Mouse (Mus musculus) heart, embryonic 15.5 days (tissue): ENCODE results near the gene Surf6. TPM values are rescaled to one million over a fixed set of nuclear protein-coding genes. Genes with fewer than 3 reads are reported as not detected.

ENCODE experiments used
- ATAC-seq: fragments of 200-750 bp; cut with Nextera tagmentation; replicated peaks from 2 replicates; pipeline ENCODE4 v1.8.0; 2017; ENCODE audit warnings: low read depth, moderate TSS enrichment; ENCODE audit not compliant: insufficient number of reproducible peaks, insufficient read depth, low FRiP score
- H3K27ac ChIP-seq: fragments of 300-500 bp; sonication (generic); 2 replicates; pipeline ENCODE4 v1.5.1; 2015; ENCODE audit warnings: mild to moderate bottlenecking, inconsistent platforms
- H3K27me3 ChIP-seq: fragments of 300-500 bp; sonication (generic); 2 replicates; pipeline ENCODE4 v1.6.1; 2015; ENCODE audit warnings: inconsistent platforms
- H3K36me3 ChIP-seq: fragments of 300-500 bp; sonication (generic); 2 replicates; pipeline ENCODE4 v1.6.1; 2015; ENCODE audit warnings: mild to moderate bottlenecking, inconsistent platforms
- H3K4me1 ChIP-seq: fragments of 300-500 bp; sonication (generic); replicated peaks from 2 replicates; pipeline ENCODE4 v1.6.1; 2015; ENCODE audit warnings: inconsistent platforms
- H3K4me2 ChIP-seq: fragments of 300-500 bp; sonication (generic); 2 replicates; pipeline ENCODE4 v1.6.1; 2015; ENCODE audit warnings: inconsistent platforms, mild to moderate bottlenecking, moderate library complexity
- H3K4me3 ChIP-seq: fragments of 300-500 bp; sonication (generic); 2 replicates; pipeline ENCODE4 v1.5.1; 2015; ENCODE audit warnings: mild to moderate bottlenecking, inconsistent platforms
- H3K9ac ChIP-seq: fragments of 300-500 bp; sonication (generic); 2 replicates; pipeline ENCODE4 v1.6.1; 2015; ENCODE audit warnings: mild to moderate bottlenecking, inconsistent platforms
- H3K9me3 ChIP-seq: fragments of 300-500 bp; sonication (generic); replicated peaks from 2 replicates; pipeline ENCODE4 v1.6.1; 2016; ENCODE audit warnings: inconsistent platforms
- WGBS: fragments of 180-500 bp; shearing (Covaris S2); methylation state at CpG from one replicate; pipeline ENCODE4 v1.1.7; 2015; ENCODE audit warnings: mixed read lengths; 5-methylcytosine and 5-hydroxymethylcytosine counted together
- polyA plus RNA-seq: library from polyadenylated mRNA; unstranded; fragments of >200 nt; fragmentation: Nextera tagmentation; extraction: Ambion mirVana; gene quantifications from 2 replicates; pipeline ENCODE4 v1.2.1, GENCODE M21; 2015

Surf6 gene
- polyA plus RNA-seq, 1 experiment from 2014 or later = 13.5 TPM

DNA sequence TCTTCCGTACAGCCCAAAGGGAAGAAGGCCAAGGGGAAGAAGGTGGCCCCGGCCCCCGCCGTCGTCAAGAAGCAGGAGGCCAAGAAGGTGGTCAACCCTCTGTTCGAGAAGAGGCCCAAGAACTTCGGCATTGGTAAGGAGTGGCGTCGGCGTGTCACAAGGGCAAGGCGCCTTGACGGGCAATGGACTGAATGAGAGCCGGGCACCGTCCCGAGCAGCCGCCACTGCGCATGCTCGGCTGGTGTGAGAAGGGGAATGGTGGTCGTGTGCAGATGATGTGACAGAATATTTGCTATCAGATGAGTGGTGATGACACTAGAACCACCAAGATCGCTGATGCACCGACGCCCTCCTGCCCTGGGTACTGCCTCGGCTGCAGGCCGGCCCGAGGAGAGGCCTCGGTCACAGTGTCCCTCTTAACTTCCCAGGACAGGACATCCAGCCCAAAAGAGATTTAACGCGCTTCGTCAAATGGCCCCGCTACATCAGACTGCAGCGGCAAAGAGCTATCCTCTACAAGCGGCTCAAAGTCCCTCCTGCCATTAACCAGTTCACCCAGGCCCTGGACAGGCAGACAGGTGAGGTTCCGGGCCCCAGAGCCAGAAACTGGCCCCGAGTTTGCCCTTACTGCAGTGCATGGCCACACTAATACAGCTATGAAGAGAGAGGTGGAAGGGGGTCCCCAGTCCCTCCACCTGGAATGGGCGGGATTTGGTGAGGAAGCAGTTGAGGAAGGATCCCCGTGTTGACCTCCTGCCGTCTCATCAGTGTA is 8.5 kb upstream of the Surf6 start:
- H3K9ac ChIP-seq = peak overlapping the region; percentile 90
- ATAC-seq = peak; percentile 54
- H3K27me3 ChIP-seq = no peaks in the 10 kb centered on the region
- H3K4me3 ChIP-seq = peak overlapping the region; percentile 70
- peaks cover 44% of the 10 kb centered on the region for H3K4me1 ChIP-seq
- no peaks in the 10 kb centered on the region for H3K9me3 ChIP-seq
- H3K27ac ChIP-seq = peak overlapping the region; percentile 85
- WGBS = 1% methylated on average over 37 of the region's 37 CpGs
- H3K36me3 ChIP-seq = peaks cover 49% of the 10 kb centered on the region
- peak overlapping the region; percentile 93 for H3K4me2 ChIP-seq

DNA sequence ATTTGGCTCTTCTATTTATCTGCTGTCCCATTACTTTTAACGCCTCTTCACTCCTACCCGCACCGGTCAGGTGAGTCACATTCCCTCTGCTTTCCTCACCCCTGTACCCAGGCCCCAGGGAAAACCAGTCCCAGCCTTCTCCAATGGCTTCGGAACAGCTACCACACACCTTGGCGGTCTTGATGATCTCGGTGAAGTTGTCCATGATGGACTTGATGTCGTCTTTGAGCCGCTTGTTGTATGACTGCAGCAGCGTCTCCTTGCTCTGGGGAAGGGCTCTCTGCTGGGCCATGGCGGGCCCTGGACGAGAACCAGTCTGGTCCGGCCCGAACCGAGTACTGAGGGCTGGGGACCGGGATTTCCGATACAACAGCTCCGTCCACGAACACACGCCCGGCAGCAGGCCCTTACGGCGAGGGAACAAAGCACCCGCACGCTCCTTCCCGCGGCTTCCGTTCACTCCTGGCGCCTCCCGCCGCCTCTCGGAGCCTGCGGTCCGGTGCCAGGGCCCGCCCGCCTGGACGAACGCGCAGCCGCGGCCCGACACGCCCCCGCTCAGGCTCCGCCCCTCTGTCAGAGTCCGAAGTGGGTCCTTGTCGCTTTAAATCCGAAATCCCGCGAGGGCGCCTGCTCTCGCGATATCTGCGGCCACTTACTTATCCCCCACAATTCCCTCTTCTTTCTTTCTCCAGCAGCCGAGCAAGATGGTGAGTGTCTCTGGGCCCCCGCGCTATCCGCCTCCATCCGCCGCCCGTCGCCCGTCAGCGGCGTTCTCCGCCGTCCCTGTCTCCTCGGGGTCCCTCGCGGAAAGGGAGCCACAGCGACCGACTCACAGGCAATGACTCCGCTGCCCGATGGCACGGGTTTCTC is 7.7 kb upstream of the Surf6 start, which contains the start of the genes Med22 and Rpl7a:
Gene Med22 (minus strand): TSS at position 554 of the 870 bp plus-strand sequence.
Gene Rpl7a (plus strand): TSS at position 641 of the 870 bp plus-strand sequence.
- peak within 1 kb of the TSS; percentile 70 for H3K4me3 ChIP-seq
- under 1% methylated on average over 74 of the region's 74 CpGs for WGBS
- ATAC-seq = peak; percentile 96
- H3K27ac ChIP-seq = peak within 1 kb of the TSS; percentile 85
- H3K36me3 ChIP-seq = peaks cover 55% of the 10 kb centered on the region
- peaks cover 39% of the 10 kb centered on the region for H3K4me1 ChIP-seq
- H3K9ac ChIP-seq = peak within 1 kb of the TSS; percentile 90
- H3K27me3 ChIP-seq = no peaks in the 10 kb centered on the region
- peak within 1 kb of the TSS; percentile 93 for H3K4me2 ChIP-seq
- no peaks in the 10 kb centered on the region for H3K9me3 ChIP-seq

DNA sequence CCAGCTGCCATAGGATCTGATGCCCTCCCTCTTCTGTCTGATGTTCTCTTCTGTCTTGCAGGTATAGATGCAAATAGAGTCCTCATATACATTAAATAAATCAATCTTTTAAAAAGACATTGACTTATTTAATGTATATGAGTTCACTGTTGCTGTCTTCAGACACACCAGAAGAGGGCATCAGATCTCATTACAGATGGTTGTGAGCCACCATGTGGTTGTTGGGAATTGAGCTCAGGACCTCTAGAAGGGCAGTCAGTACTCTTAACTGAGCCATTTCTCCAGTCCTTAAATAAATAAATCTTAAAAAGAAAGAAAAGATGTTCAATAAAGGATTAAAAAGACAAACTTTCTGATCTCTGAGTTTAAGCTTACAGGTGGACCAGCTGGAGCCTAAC is 6.7 kb upstream of the Surf6 start:
- Histone ChIP-seq H3K27ac (peak overlapping the region; percentile 85), H3K4me2 (peak overlapping the region; percentile 93), H3K36me3 (peaks cover 53% of the 10 kb centered on the region), H3K4me3 (peak overlapping the region; percentile 70), H3K27me3 (no peaks in the 10 kb centered on the region), H3K9me3 (no peaks in the 10 kb centered on the region), H3K4me1 (peaks cover 31% of the 10 kb centered on the region), H3K9ac (peak overlapping the region; percentile 75)
- no peak for ATAC-seq

DNA sequence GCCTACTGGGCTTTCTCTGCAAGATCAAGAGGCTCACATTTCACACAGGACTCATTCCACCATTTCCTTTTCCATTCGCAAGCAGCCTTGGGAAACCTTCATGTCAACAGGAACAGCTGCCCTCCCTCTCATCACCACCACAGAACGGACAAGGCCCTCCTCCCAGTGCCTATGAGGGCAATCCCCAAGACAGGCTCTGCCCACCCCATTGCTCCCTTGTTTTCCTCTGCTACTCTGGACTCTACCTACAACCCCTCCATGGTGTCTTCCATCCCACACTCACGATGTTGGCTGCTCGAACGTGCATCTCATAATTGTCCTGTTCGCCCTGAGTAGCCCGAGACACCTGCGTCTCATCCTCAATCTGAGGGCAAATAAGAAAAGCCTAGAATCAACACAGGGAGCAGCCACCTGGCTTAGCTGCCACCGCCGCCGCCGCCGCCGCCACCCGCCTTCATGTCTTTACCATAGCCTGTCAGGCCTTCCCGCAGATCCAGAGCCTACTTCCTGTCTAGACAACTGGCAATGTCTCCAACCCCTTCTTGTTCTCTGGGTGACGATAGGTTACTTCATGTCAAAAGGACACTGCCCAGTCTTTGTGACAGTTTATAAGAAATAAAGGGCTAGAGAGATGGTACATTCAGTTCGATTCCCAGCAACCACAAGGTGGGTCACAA is 6.2 kb upstream of the Surf6 start:
- Histone ChIP-seq H3K4me3 (peak overlapping the region; percentile 70), H3K9ac (peak overlapping the region; percentile 25; the same call in 1 of the 2 replicates), H3K9me3 (no peaks in the 10 kb centered on the region), H3K27me3 (no peaks in the 10 kb centered on the region), H3K27ac (no peak overlapping the region), H3K4me2 (peak overlapping the region; percentile 93), H3K4me1 (peaks cover 33% of the 10 kb centered on the region), H3K36me3 (peaks cover 47% of the 10 kb centered on the region)
- no peak for ATAC-seq
- WGBS = 74% methylated on average over 18 of the region's 18 CpGs

- 61% methylated on average over 4 of the region's 4 CpGs for WGBS
- no peak overlapping the region for H3K27ac ChIP-seq
- peaks cover 38% of the 10 kb centered on the region for H3K4me1 ChIP-seq
- no peak for ATAC-seq
- H3K36me3 ChIP-seq = peaks cover 30% of the 10 kb centered on the region
- no peak overlapping the region for H3K4me3 ChIP-seq
- no peak overlapping the region for H3K4me2 ChIP-seq
- no peak overlapping the region for H3K9ac ChIP-seq
- no peaks in the 10 kb centered on the region for H3K27me3 ChIP-seq
- H3K9me3 ChIP-seq = no peaks in the 10 kb centered on the region
These were observed 4.4 kb upstream of the Surf6 start for GRCm38 (mm10) chr2:26907109-26907508.

GRCm38 (mm10) chr2:26906431-26906830 is 3.8 kb upstream of the Surf6 start:
- H3K4me3 ChIP-seq = no peak overlapping the region
- no peak overlapping the region for H3K4me2 ChIP-seq
- no peak overlapping the region for H3K27ac ChIP-seq
- peaks cover 23% of the 10 kb centered on the region for H3K36me3 ChIP-seq
- WGBS = 91% methylated on average over 3 of the region's 3 CpGs
- peaks cover 38% of the 10 kb centered on the region for H3K4me1 ChIP-seq
- no peaks in the 10 kb centered on the region for H3K27me3 ChIP-seq
- no peaks in the 10 kb centered on the region for H3K9me3 ChIP-seq
- no peak for ATAC-seq
- H3K9ac ChIP-seq = no peak overlapping the region

DNA sequence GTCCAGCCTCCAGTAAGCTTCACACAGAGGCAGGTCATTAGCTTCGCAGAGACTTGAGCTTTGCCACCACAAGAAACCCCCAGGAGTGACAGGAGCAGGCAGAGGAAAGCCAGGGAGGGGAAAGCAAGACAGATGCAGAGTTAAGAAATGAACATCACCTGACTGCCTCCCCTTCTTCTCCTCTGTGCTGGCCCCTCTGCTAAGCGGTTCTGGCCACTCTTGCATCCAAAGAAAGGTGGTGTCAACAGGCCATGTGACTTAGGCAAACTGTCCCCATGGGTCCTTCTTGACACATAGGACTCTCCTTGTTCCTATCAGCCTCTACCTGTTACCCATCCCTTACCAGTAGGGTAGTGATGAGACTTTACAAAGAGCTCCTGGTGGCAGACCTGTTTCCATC is 3.3 kb upstream of the Surf6 start:
- WGBS = 81% methylated on average over 2 of the region's 2 CpGs
- peaks cover 23% of the 10 kb centered on the region for H3K36me3 ChIP-seq
- H3K27me3 ChIP-seq = no peaks in the 10 kb centered on the region
- H3K27ac ChIP-seq = no peak overlapping the region
- no peak for ATAC-seq
- no peaks in the 10 kb centered on the region for H3K9me3 ChIP-seq
- H3K9ac ChIP-seq = no peak overlapping the region
- H3K4me3 ChIP-seq = no peak overlapping the region
- peaks cover 41% of the 10 kb centered on the region for H3K4me1 ChIP-seq
- H3K4me2 ChIP-seq = no peak overlapping the region

DNA sequence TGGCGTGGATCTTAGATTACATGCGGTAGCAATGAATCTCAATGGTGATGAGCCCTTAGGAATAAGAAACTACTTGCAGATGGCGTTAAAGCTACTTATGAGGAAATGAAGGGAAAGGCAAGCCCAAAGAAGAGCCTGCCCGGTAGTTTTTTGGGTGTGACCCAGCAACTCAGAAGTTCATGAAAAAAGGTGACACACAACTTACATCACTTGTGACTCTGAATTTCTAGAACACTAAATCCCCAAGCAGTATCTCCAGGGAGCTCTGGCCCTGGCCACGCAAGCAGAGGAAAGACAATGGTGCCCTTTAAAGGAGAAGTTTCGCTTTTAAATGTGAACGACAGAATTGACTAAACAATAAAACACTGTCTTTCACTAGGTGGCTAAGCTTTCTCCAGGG is 632 bp upstream of the Surf6 start:
- H3K4me2 ChIP-seq = peak overlapping the region; percentile 81
- no peak for ATAC-seq
- 10% methylated on average over 7 of the region's 7 CpGs for WGBS
- peaks cover 39% of the 10 kb centered on the region for H3K36me3 ChIP-seq
- H3K4me1 ChIP-seq = peaks cover 26% of the 10 kb centered on the region
- peak overlapping the region; percentile 90 for H3K27ac ChIP-seq
- peak overlapping the region; percentile 90 for H3K4me3 ChIP-seq
- no peaks in the 10 kb centered on the region for H3K27me3 ChIP-seq
- no peaks in the 10 kb centered on the region for H3K9me3 ChIP-seq
- H3K9ac ChIP-seq = peak overlapping the region; percentile 85

DNA sequence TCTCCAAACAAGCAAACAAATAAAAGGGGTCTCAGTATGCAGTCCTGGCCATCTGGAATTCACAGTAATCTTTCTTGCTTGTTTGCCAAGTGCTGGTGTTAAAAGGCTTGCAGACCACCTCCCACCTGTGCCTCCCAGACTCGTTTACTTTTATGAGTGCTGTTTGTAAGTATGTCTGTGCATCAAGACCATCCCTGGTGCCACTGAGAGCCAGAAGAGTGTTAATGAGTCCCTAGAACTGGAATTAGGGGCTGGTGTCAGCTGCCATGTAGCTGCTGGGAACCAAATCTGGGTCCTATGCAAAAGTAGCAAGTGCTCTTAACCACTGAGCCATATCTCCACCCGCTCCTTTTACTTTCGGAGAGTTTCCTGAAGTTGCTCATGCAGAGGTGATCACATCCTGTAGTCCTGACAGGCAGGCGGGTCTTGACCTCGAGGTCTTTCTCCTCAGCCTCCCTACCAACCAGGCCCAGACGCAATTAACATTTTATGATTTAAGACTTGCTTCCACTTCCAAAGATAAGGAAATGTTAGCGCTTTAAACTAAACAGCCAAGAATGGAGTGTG is 762 bp downstream of the Surf6 start:
- Histone ChIP-seq H3K27me3 (no peaks in the 10 kb centered on the region), H3K27ac (peak overlapping the region; percentile 90), H3K9me3 (no peaks in the 10 kb centered on the region), H3K4me1 (peaks cover 24% of the 10 kb centered on the region), H3K9ac (peak overlapping the region; percentile 85), H3K36me3 (peaks cover 42% of the 10 kb centered on the region), H3K4me2 (peak overlapping the region; percentile 81), H3K4me3 (peak overlapping the region; percentile 90)
- 7% methylated on average over 7 of the region's 7 CpGs for WGBS
- ATAC-seq = no peak

DNA sequence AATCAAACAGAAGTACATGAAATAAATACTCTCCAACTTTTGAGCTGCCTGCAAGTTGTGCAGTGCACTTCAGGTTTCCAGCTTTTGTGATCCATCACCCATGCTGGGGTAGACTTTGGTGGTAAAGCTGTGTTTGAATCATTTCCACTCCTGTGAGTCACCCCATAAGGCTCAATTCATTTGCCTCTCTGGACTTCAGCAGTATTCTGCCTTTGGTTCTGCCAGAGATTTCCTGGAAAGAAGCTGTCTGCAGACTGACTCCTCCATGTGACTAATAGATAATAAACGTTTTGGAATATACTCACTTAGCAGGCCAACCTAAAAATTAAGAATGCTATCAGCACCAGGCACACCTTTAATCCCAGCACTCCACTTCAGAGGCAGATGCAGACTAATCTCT is 1.9 kb downstream of the Surf6 start:
- no peak overlapping the region for H3K4me3 ChIP-seq
- WGBS = 42% methylated on average over 1 of the region's 1 CpGs
- peaks cover 43% of the 10 kb centered on the region for H3K36me3 ChIP-seq
- no peak overlapping the region for H3K4me2 ChIP-seq
- no peak overlapping the region for H3K9ac ChIP-seq
- H3K27me3 ChIP-seq = no peaks in the 10 kb centered on the region
- H3K9me3 ChIP-seq = no peaks in the 10 kb centered on the region
- H3K27ac ChIP-seq = no peak overlapping the region
- peaks cover 24% of the 10 kb centered on the region for H3K4me1 ChIP-seq
- no peak for ATAC-seq

GRCm38 (mm10) chr2:26895898-26896297 is 6.8 kb downstream of the Surf6 start:
- Histone ChIP-seq H3K9me3 (no peaks in the 10 kb centered on the region), H3K27ac (no peak overlapping the region), H3K36me3 (peaks cover 82% of the 10 kb centered on the region), H3K4me2 (no peak overlapping the region), H3K27me3 (no peaks in the 10 kb centered on the region), H3K4me3 (no peak overlapping the region), H3K9ac (no peak overlapping the region), H3K4me1 (no peaks in the 10 kb centered on the region)
- no peak for ATAC-seq
- 93% methylated on average over 4 of the region's 4 CpGs for WGBS
